Mouse (Mus musculus) frontal cortex, postnatal 10 days (tissue): Measurements from ENCODE around the gene Jph2.

ENCODE experiments used
- DNase-seq, 2 experiments: peaks; one replicate each; pipeline ENCODE4 v3.0.0; 2022; ENCODE audit warnings: low spot score in 2 of 2, mixed read lengths in 1 of 2

The Jph2 gene

GRCm38 (mm10) chr2:163360858-163361623 is 36.8 kb downstream of the Jph2 start:
- DNase-seq, result no peak

GRCm38 (mm10) chr2:163359253-163359652 is 38.5 kb downstream of the Jph2 start:
- no peak for DNase-seq

GRCm38 (mm10) chr2:163358662-163359061 is 39.1 kb downstream of the Jph2 start:
- DNase-seq, result no peak

GRCm38 (mm10) chr2:163356113-163356840 is 41.5 kb downstream of the Jph2 start:
- no peak for DNase-seq

GRCm38 (mm10) chr2:163355666-163356065 is 42.1 kb downstream of the Jph2 start:
- no peak for DNase-seq

- no peak for DNase-seq
These were observed 44.1 kb downstream of the Jph2 start for GRCm38 (mm10) chr2:163353731-163354130.

- DNase-seq, result no peak
These were observed 47.4 kb downstream of the Jph2 start for GRCm38 (mm10) chr2:163350443-163350842.

GRCm38 (mm10) chr2:163349411-163349810 is 48.4 kb downstream of the Jph2 start:
- DNase-seq, result no peak

GRCm38 (mm10) chr2:163348677-163349076 is 49.1 kb downstream of the Jph2 start:
- DNase-seq, result no peak

- no peak for DNase-seq
These were observed 50.1 kb downstream of the Jph2 start for GRCm38 (mm10) chr2:163347517-163348184.

GRCm38 (mm10) chr2:163346497-163346896 is 51.3 kb downstream of the Jph2 start:
- DNase-seq, result no peak

- DNase-seq, result no peak
These were observed 52.7 kb downstream of the Jph2 start for GRCm38 (mm10) chr2:163344976-163345660.

GRCm38 (mm10) chr2:163343671-163344070 is 54.1 kb downstream of the Jph2 start:
- no peak for DNase-seq

- DNase-seq, result peak in 1 of 2 experiments; percentile 41
These were observed 57.5 kb downstream of the Jph2 start for GRCm38 (mm10) chr2:163340263-163340662.

- DNase-seq, result peak; percentile 27 to 33
These were observed 65.3 kb downstream of the Jph2 start for GRCm38 (mm10) chr2:163332368-163333055.

GRCm38 (mm10) chr2:163331423-163331822 is 66.4 kb downstream of the Jph2 start:
- no peak for DNase-seq

- peak in 1 of 2 experiments; percentile 33 for DNase-seq
These were observed 67.1 kb downstream of the Jph2 start for GRCm38 (mm10) chr2:163330742-163331141.

GRCm38 (mm10) chr2:163323163-163323562 is 74.6 kb downstream of the Jph2 start:
- DNase-seq, result no peak

GRCm38 (mm10) chr2:163318777-163319176 is 79.0 kb downstream of the Jph2 start:
- DNase-seq, result no peak

GRCm38 (mm10) chr2:163317281-163317680 is 80.5 kb downstream of the Jph2 start:
- DNase-seq, result no peak

- no peak for DNase-seq
These were observed 87.6 kb downstream of the Jph2 start for GRCm38 (mm10) chr2:163310163-163310688.
